Mouse (Mus musculus): Measurements from ENCODE around the gene Aqp1. TPM values are rescaled to one million over a fixed set of nuclear protein-coding genes. Genes with fewer than 3 reads are reported as not detected.

Gene Aqp1
- total and polyA plus RNA-seq, 3 experiments, result 57.2 to 95.3 TPM; not detected in 1

GRCm38 (mm10) chr6:55355575-55355974, 19.3 kb downstream of the Aqp1 start:
- Histone ChIP-seq H3K27ac (ENCODE audit: control insufficient read depth, low read depth, low read length) (no peak overlapping the region), H3K4me3 (ENCODE audit: control insufficient read depth in 1 of 2, insufficient read depth in 1 of 2, low read depth in 2 of 2, low read length in 2 of 2) (no peak overlapping the region), H3K9me3 (replicated peaks; ENCODE audit: insufficient read depth, low read length) (no peaks in the 10 kb centered on the region), H3K4me1 (ENCODE audit: control insufficient read depth in 1 of 2, insufficient read depth in 2 of 2, low read length in 2 of 2) (peaks cover 2 to 13% of the 10 kb centered on the region in 2 experiments), H3K9ac (ENCODE audit: control insufficient read depth, low read depth, low read length, poor library complexity, severe bottlenecking) (no peak overlapping the region), H3K79me2 (ENCODE audit: control insufficient read depth, insufficient read depth, low read length, poor library complexity) (no peaks in the 10 kb centered on the region), H3K36me3 (ENCODE audit: control insufficient read depth in 1 of 2, insufficient read depth in 2 of 2, low read length in 2 of 2) (peaks cover 0 to 3% of the 10 kb centered on the region in 2 experiments; a peak in 2 of 4 replicates), H3K27me3 (ENCODE audit: control insufficient read depth in 1 of 2, insufficient read depth in 2 of 2, low read length in 2 of 2) (no peaks in the 10 kb centered on the region)
- no peak for TF ChIP-seq SIN3A (IDR thresholded peaks at IDR 0.05; ENCODE audit: low read length)
- no peak for TF ChIP-seq MYC (IDR thresholded peaks at IDR 0.05; ENCODE audit: low read depth, low read length)
- TF ChIP-seq MEF2A (IDR thresholded peaks at IDR 0.05; ENCODE audit: extremely low read depth, insufficient replicate concordance, low read depth, low read length, poor library complexity, severe bottlenecking), result no peak
- TF ChIP-seq POLR2AphosphoS2 (IDR thresholded peaks at IDR 0.05; ENCODE audit: low read length), result no peak
- no peak for TF ChIP-seq ZKSCAN1 (IDR thresholded peaks at IDR 0.05; ENCODE audit: low read depth, low read length)
- TF ChIP-seq MAX (IDR thresholded peaks at IDR 0.05; ENCODE audit: low read length), result no peak
- no peak for TF ChIP-seq MAFK (IDR thresholded peaks at IDR 0.05; ENCODE audit: borderline replicate concordance, low read depth, low read length)
- no peak for TF ChIP-seq NELFE (IDR thresholded peaks at IDR 0.05; ENCODE audit: low read depth, low read length)
- no peak for TF ChIP-seq BHLHE40 (IDR thresholded peaks at IDR 0.05; ENCODE audit: borderline replicate concordance, low read depth, low read length)
- no peak for DNase-seq (ENCODE audit: low read depth, low spot score)

DNA sequence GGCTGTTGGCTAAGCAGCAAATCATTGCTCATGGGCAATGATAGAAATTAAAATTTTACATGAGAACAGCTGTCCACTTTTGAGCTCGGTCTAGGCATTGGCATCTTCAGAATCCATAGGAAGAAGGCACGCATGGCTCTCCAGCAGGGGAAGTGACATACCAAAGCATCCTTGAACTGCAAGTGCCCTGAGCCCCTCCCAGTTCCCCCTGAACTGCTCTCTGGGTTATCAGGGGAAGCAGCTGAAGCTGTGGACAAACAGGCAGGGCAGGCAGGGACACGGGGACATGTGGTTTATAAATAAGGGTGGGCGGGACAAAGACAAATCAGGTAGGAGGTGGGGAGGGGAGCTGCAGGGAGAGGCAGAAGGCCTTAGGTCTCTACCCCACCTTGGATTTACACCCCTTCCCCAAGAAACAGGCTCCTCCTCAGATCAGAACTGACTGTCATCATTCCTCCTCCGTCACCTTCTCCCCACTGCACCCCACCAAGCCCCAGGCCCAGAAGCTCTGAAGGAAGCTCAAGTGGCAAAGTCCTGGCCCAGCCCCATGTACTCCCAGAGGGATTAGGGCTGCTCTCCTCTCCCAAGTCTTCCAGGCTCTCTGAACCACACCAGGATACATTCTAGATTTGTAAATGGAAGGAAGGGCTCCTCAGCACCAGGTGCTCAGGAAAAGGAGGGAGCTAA, 19.9 kb downstream of the Aqp1 start:
- DNase-seq (ENCODE audit: low read depth, low spot score), result peak; percentile 68
- Histone ChIP-seq H3K27ac (ENCODE audit: control insufficient read depth, low read depth, low read length) (no peak overlapping the region), H3K4me1 (ENCODE audit: control insufficient read depth in 1 of 2, insufficient read depth in 2 of 2, low read length in 2 of 2) (peaks cover 2 to 13% of the 10 kb centered on the region in 2 experiments), H3K27me3 (ENCODE audit: control insufficient read depth in 1 of 2, insufficient read depth in 2 of 2, low read length in 2 of 2) (no peaks in the 10 kb centered on the region), H3K79me2 (ENCODE audit: control insufficient read depth, insufficient read depth, low read length, poor library complexity) (no peaks in the 10 kb centered on the region), H3K9me3 (replicated peaks; ENCODE audit: insufficient read depth, low read length) (no peaks in the 10 kb centered on the region), H3K4me3 (ENCODE audit: control insufficient read depth in 1 of 2, insufficient read depth in 1 of 2, low read depth in 2 of 2, low read length in 2 of 2) (no peak overlapping the region), H3K36me3 (ENCODE audit: control insufficient read depth in 1 of 2, insufficient read depth in 2 of 2, low read length in 2 of 2) (peaks cover 0 to 3% of the 10 kb centered on the region in 2 experiments; a peak in 2 of 4 replicates), H3K9ac (ENCODE audit: control insufficient read depth, low read depth, low read length, poor library complexity, severe bottlenecking) (no peak overlapping the region)
- peak; percentile 77 for TF ChIP-seq TAL1 (IDR thresholded peaks at IDR 0.05; ENCODE audit: low read length)
- TF ChIP-seq GABPA (IDR thresholded peaks at IDR 0.05; ENCODE audit: low read depth, low read length), result no peak
- TF ChIP-seq GATA1 (IDR thresholded peaks at IDR 0.05; ENCODE audit: low read depth, low read length), result 0 out of 2 replicates have a peak, but pooled peaks have one; percentile 26
- no peak for TF ChIP-seq CTCF (IDR thresholded peaks at IDR 0.05 in 2 of 3, conservative IDR thresholded peaks at IDR 0.05 in 1 of 3; ENCODE audit: control insufficient read depth in 1 of 3, insufficient read depth in 1 of 3, low read depth in 2 of 3, low read length in 3 of 3, poor library complexity in 1 of 3, severe bottlenecking in 1 of 3)
- peak; percentile 69 for TF ChIP-seq ETS1 (IDR thresholded peaks at IDR 0.05; ENCODE audit: low read depth, low read length)
- TF ChIP-seq EP300 (IDR thresholded peaks at IDR 0.05; ENCODE audit: low read depth in 1 of 2, low read length in 2 of 2), result peak in 1 of 2 experiments; percentile 72; a peak in 2 of 4 replicates
- 0 out of 2 replicates have a peak, but pooled peaks have one; percentile 16 for TF ChIP-seq RCOR1 (IDR thresholded peaks at IDR 0.05; ENCODE audit: low read depth, low read length)
- TF ChIP-seq RAD21 (IDR thresholded peaks at IDR 0.05; ENCODE audit: low read depth, low read length), result no peak
- TF ChIP-seq TCF12 (IDR thresholded peaks at IDR 0.05; ENCODE audit: low read depth, low read length), result peak; percentile 42; the same call in 1 of the 2 replicates
- 0 out of 2 replicates have a peak, but pooled peaks have one; percentile 28 for TF ChIP-seq SIN3A (IDR thresholded peaks at IDR 0.05; ENCODE audit: low read length)

Measured in MEL (cell line).